Mouse (Mus musculus): Measurements from ENCODE around the gene Tmem38b. TPM values are rescaled to one million over a fixed set of nuclear protein-coding genes. Genes with fewer than 3 reads are reported as not detected.
A peak's percentile ranks its signal among the peaks of the same experiment; 100 is the strongest.
"Not testable (repeated sequence)": the region's sequence is repeated elsewhere in the genome, so short reads cannot be mapped to it uniquely, and the experiment has no call there.

The Tmem38b gene
- total RNA-seq (2021), result 10 to 100 TPM; 47.0 to 55.7 TPM
- long read RNA-seq, experiment 1, transcript Tmem38b-201 (6 exons, 2,862 nt), result major isoform, 46 of 59 reads
- long read RNA-seq, experiment 1, partial matches to known transcripts, result 4 of 59 reads
- long read RNA-seq, experiment 1, other reads (novel, unspliced or antisense), result 9 of 59 reads
- long read RNA-seq, experiment 2, transcript Tmem38b-201 (6 exons, 2,862 nt), result major isoform, 69 of 78 reads
- long read RNA-seq, experiment 2, partial matches to known transcripts, result 4 of 78 reads
- long read RNA-seq, experiment 2, other reads (novel, unspliced or antisense), result 5 of 78 reads

GRCm38 (mm10) chr4:53825821-53826605 is at the start of gene Tmem38b:
Gene Tmem38b, plus strand, starts transcription at chr4:53826045.
- intact Hi-C loops (cut with DNase I; ENCODE audit: low total_unique reads), result no loop called here
- peak; percentile 82 for DNase-seq

- no peak for DNase-seq
- intact Hi-C loops (cut with DNase I; ENCODE audit: low total_unique reads), result no loop called here
These were observed 44.4 kb upstream of the Tmem38b start for GRCm38 (mm10) chr4:53781396-53781795.

- no peak for DNase-seq
- intact Hi-C loops (cut with DNase I; ENCODE audit: low total_unique reads), result no loop called here
These were observed 43.4 kb upstream of the Tmem38b start for GRCm38 (mm10) chr4:53782216-53783070.

- intact Hi-C loops (cut with DNase I; ENCODE audit: low total_unique reads), result no loop called here
- no peak for DNase-seq
These were observed 40.0 kb upstream of the Tmem38b start for GRCm38 (mm10) chr4:53785746-53786398.

GRCm38 (mm10) chr4:53786851-53787250 is 39.0 kb upstream of the Tmem38b start:
- DNase-seq, result no peak
- intact Hi-C loops (cut with DNase I; ENCODE audit: low total_unique reads), result no loop called here

GRCm38 (mm10) chr4:53789346-53789745 is 36.5 kb upstream of the Tmem38b start:
- intact Hi-C loops (cut with DNase I; ENCODE audit: low total_unique reads), result no loop called here
- DNase-seq, result no peak

GRCm38 (mm10) chr4:53794257-53794966 is 31.4 kb upstream of the Tmem38b start:
- intact Hi-C loops (cut with DNase I; ENCODE audit: low total_unique reads), result no loop called here

GRCm38 (mm10) chr4:53795086-53795485 is 30.8 kb upstream of the Tmem38b start:
- intact Hi-C loops (cut with DNase I; ENCODE audit: low total_unique reads), result no loop called here
- no peak for DNase-seq

More at GRCm38 (mm10) chr4:53794257-53794966, 31.4 kb upstream of the Tmem38b start:
- no peak for DNase-seq

GRCm38 (mm10) chr4:53795706-53796105 is 30.1 kb upstream of the Tmem38b start:
- intact Hi-C loops (cut with DNase I; ENCODE audit: low total_unique reads), result no loop called here
- DNase-seq, result no peak

GRCm38 (mm10) chr4:53796865-53797772 is 28.7 kb upstream of the Tmem38b start:
- no peak for DNase-seq
- intact Hi-C loops (cut with DNase I; ENCODE audit: low total_unique reads), result no loop called here

- intact Hi-C loops (cut with DNase I; ENCODE audit: low total_unique reads), result no loop called here
- DNase-seq, result no peak
These were observed 26.8 kb upstream of the Tmem38b start for GRCm38 (mm10) chr4:53798896-53799676.

- intact Hi-C loops (cut with DNase I; ENCODE audit: low total_unique reads), result no loop called here
- DNase-seq, result no peak
These were observed 26.1 kb upstream of the Tmem38b start for GRCm38 (mm10) chr4:53799753-53800152.

GRCm38 (mm10) chr4:53803674-53804073 is 22.2 kb upstream of the Tmem38b start:
- intact Hi-C loops (cut with DNase I; ENCODE audit: low total_unique reads); DNase-seq: not testable (repeated sequence)

- intact Hi-C loops (cut with DNase I; ENCODE audit: low total_unique reads); DNase-seq: not testable (repeated sequence)
These were observed 19.4 kb upstream of the Tmem38b start for GRCm38 (mm10) chr4:53806428-53806827.

- intact Hi-C loops (cut with DNase I; ENCODE audit: low total_unique reads), result no loop called here
- no peak for DNase-seq
These were observed 7.5 kb upstream of the Tmem38b start for GRCm38 (mm10) chr4:53818320-53818719.

- peak; percentile 35 for DNase-seq
- intact Hi-C loops (cut with DNase I; ENCODE audit: low total_unique reads), result no loop called here
These were observed 2.1 kb upstream of the Tmem38b start for GRCm38 (mm10) chr4:53823697-53824096.

- intact Hi-C loops (cut with DNase I; ENCODE audit: low total_unique reads), result no loop called here
- no peak for DNase-seq
These were observed 1.0 kb upstream of the Tmem38b start for GRCm38 (mm10) chr4:53824831-53825230.

All from gastrocnemius, postnatal 14 days (tissue).